Mouse (Mus musculus) embryonic facial prominence, embryonic 13.5 days (tissue): Measurements from ENCODE around the gene Gm20828. TPM values are rescaled to one million over a fixed set of nuclear protein-coding genes. Genes with fewer than 3 reads are reported as not detected.
"Not testable (repeated sequence)": the region's sequence is repeated elsewhere in the genome, so short reads cannot be mapped to it uniquely, and the experiment has no call there.

Source experiments
- ATAC-seq: fragments of 200-750 bp; cut with Nextera tagmentation; 2 replicates; pipeline ENCODE4 v1.8.0; 2017; ENCODE audit warnings: low read depth; ENCODE audit not compliant: insufficient number of reproducible peaks, insufficient read depth, low FRiP score, low TSS enrichment
- H3K27ac ChIP-seq: fragments of 300-500 bp; sonication (generic); 2 replicates; pipeline ENCODE4 v1.5.1; 2015; ENCODE audit warnings: moderate library complexity, mild to moderate bottlenecking, inconsistent platforms
- H3K27me3 ChIP-seq: fragments of 300-500 bp; sonication (generic); 2 replicates; pipeline ENCODE4 v1.6.1; 2015; ENCODE audit warnings: mild to moderate bottlenecking, inconsistent platforms
- H3K36me3 ChIP-seq: fragments of 300-500 bp; sonication (generic); 2 replicates; pipeline ENCODE4 v1.6.1; 2015; ENCODE audit warnings: mild to moderate bottlenecking, inconsistent platforms
- H3K4me1 ChIP-seq: fragments of 300-500 bp; sonication (generic); 2 replicates; pipeline ENCODE4 v1.6.1; 2015; ENCODE audit warnings: inconsistent platforms
- H3K4me2 ChIP-seq: fragments of 300-500 bp; sonication (generic); 2 replicates; pipeline ENCODE4 v1.6.1; 2015; ENCODE audit warnings: moderate library complexity, mild to moderate bottlenecking, inconsistent platforms
- H3K4me3 ChIP-seq: fragments of 300-500 bp; sonication (generic); 2 replicates; pipeline ENCODE4 v1.5.1; 2015; ENCODE audit warnings: mild to moderate bottlenecking, inconsistent platforms
- H3K9ac ChIP-seq: fragments of 300-500 bp; sonication (generic); 2 replicates; pipeline ENCODE4 v1.6.1; 2015; ENCODE audit warnings: mild to moderate bottlenecking, inconsistent platforms
- H3K9me3 ChIP-seq: fragments of 300-500 bp; sonication (generic); 2 replicates; pipeline ENCODE4 v1.6.1; 2016; ENCODE audit warnings: inconsistent platforms
- WGBS: fragments of 180-500 bp; shearing (Covaris S2); methylation state at CpG from one replicate; pipeline ENCODE4 v1.1.7; 2015; ENCODE audit warnings: mixed read lengths; 5-methylcytosine and 5-hydroxymethylcytosine counted together
- polyA plus RNA-seq: library from polyadenylated mRNA; unstranded; fragments of >200 nt; fragmentation: Nextera tagmentation; extraction: Ambion mirVana; gene quantifications from 2 replicates; pipeline ENCODE4 v1.2.1, GENCODE M21; 2015

Gm20828 gene
- not detected in 2 replicates for polyA plus RNA-seq

- H3K4me1 ChIP-seq, H3K27ac ChIP-seq, H3K9ac ChIP-seq, H3K27me3 ChIP-seq, H3K36me3 ChIP-seq, ATAC-seq, H3K9me3 ChIP-seq, H3K4me3 ChIP-seq, H3K4me2 ChIP-seq: not testable (repeated sequence)
- no CpG with 5 or more reads among the region's 3 CpGs for WGBS
These were observed at the start of gene Gm20828 for GRCm38 (mm10) chrY:11199274-11199673. TSS of gene Gm20828 (minus strand) at chrY:11199374.
